Mouse (Mus musculus) mesoderm, embryonic 11.5 days (tissue): ENCODE results near the gene Unc80.

Experiments
- DNase-seq: peaks from one replicate; pipeline ENCODE4 v3.0.0-alpha.2; 2012; ENCODE audit warnings: low read depth, low spot score

Gene Unc80

DNA sequence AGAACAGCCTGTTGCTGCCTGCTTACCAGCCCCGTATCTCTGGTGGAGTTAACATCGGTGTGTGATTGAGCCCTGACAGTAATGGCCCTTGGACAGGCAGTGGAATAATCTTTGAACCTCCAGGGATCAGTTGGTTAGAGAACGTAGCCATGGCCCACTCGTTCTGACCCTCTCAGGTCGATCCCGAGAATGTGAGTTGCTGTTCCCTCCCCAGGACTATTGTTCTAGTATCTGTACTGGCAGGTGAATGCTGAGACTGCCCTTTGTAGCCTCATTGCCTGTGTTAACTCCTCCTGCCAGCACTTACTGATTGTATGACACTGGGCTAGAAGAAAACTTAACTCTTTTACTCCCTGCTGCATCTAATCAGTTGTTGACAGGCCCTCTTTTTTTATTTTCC is 236.4 kb downstream of the Unc80 start:
- no peak for DNase-seq

DNA sequence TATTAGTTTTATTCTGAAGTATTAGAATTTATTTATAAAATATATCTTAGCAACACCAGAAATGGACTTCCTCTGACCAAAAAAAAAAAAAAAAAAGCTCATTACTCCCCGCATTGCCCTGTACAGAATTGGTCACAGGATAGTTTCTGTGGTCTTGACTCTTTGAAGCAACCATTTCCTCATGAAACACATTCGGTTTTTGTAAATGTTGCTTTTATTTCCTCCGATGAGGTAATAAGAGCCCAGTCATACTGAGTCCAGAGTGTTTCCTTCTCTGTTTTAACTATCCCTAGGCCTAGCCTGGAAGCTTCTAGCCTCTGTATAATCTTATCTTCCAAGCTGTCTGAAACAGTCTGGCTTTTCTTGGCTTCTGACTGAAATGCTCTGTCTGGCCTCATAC is 244.7 kb downstream of the Unc80 start:
- DNase-seq = no peak

DNA sequence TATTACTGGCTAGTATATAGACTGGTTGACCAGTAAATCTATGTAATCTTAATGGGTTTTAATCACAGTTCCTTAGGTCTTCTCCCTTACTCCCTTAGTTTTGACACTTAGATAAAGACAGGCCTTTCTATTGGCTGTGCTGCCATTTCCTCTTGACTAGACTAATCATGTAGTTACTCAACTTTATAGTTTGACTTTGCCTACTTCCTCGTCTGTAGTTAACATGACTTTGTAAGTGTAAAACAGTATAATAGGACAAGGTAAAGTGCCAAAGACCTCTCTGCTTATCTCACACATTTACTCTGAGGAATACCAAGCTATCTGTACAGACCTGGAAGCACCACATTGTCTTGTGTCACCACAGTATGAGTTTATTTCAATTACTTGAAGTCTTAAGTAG is 262.4 kb downstream of the Unc80 start:
- no peak for DNase-seq
